Mouse (Mus musculus) cerebellum, adult 2 months (tissue): ENCODE measurements around the gene 1700028P14Rik.

Experiments used
- CTCF ChIP-seq: fragments of 200-500 bp; IDR thresholded peaks from 2 replicates; pipeline ENCODE4 v1.5.1; 2011; ENCODE audit warnings: low read depth, mild to moderate bottlenecking, control low read depth, low read length, moderate library complexity, borderline replicate concordance; ENCODE audit not compliant: insufficient read depth
- POLR2A ChIP-seq: fragments of 200-500 bp; IDR thresholded peaks from 2 replicates; pipeline ENCODE4 v1.6.1; 2011; ENCODE audit warnings: low read length, control low read depth, borderline replicate concordance; ENCODE audit not compliant: insufficient read depth

DNA sequence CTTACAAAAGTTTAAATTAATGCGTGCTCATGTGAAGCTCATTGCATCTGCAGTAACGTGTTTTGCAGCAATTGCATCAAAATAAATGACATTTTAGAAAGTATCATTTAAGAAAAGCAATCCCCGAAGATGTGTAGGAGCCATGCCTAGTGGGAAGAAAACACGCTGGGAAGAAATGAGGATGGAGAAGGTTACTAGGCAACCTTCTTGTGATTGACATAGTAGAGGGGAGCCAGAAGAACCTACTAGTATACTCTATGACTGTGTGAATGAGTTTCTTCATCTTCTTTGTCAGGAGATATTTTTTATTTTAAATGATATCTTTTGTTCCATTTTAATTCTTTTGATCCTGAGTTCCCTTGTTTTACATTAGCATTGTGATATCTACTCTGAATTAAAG is 5.7 kb upstream of the 1700028P14Rik start:
- TF ChIP-seq POLR2A (no peak), CTCF (no peak)
